Mouse (Mus musculus) hindbrain, postnatal 0 days (tissue): Measurements from ENCODE around the gene Gm20388. TPM values are rescaled to one million over a fixed set of nuclear protein-coding genes. Genes with fewer than 3 reads are reported as not detected.
"Not testable (repeated sequence)": the region's sequence is repeated elsewhere in the genome, so short reads cannot be mapped to it uniquely, and the experiment has no call there.

Experiments used
- ATAC-seq: fragments of 200-750 bp; cut with Nextera tagmentation; 2 replicates; pipeline ENCODE4 v1.8.0; 2017; ENCODE audit warnings: mild to moderate bottlenecking, moderate TSS enrichment, moderate library complexity
- DNase-seq: peaks from one replicate; pipeline ENCODE4 v3.0.0-alpha.2; 2015; ENCODE audit warnings: low spot score
- H3K27ac ChIP-seq: fragments of 300-500 bp; sonication (generic); 2 replicates; pipeline ENCODE4 v1.5.1; 2014; ENCODE audit warnings: mild to moderate bottlenecking
- H3K27me3 ChIP-seq: fragments of 300-500 bp; sonication (generic); 2 replicates; pipeline ENCODE4 v1.6.1; 2014; ENCODE audit warnings: low read length, mixed read lengths; ENCODE audit not compliant: insufficient read depth
- H3K36me3 ChIP-seq: fragments of 300-500 bp; sonication (generic); 2 replicates; pipeline ENCODE4 v1.6.1; 2014; ENCODE audit warnings: low read length, mixed read lengths; ENCODE audit not compliant: insufficient read depth
- H3K4me1 ChIP-seq: fragments of 300-500 bp; sonication (generic); 2 replicates; pipeline ENCODE4 v1.6.1; 2014; ENCODE audit warnings: antibody characterized with exemption, low read length, mixed read lengths; ENCODE audit not compliant: insufficient read depth
- H3K4me2 ChIP-seq: fragments of 300-500 bp; sonication (generic); 2 replicates; pipeline ENCODE4 v1.6.1; 2014; ENCODE audit warnings: low read depth, mild to moderate bottlenecking, low read length, moderate library complexity, mixed read lengths
- H3K4me3 ChIP-seq: fragments of 300-500 bp; sonication (generic); 2 replicates; pipeline ENCODE4 v1.5.1; 2014; ENCODE audit warnings: low read length
- H3K9ac ChIP-seq: fragments of 300-500 bp; sonication (generic); replicated peaks from 2 replicates; pipeline ENCODE4 v1.6.1; 2014; ENCODE audit warnings: mild to moderate bottlenecking, low read length, moderate library complexity, mixed read lengths
- H3K9me3 ChIP-seq: fragments of 300-500 bp; sonication (generic); 2 replicates; pipeline ENCODE4 v1.6.1; 2016; ENCODE audit warnings: low read length, mixed read lengths
- CTCF ChIP-seq: IDR thresholded peaks from 2 replicates; pipeline ENCODE4 v1.5.1; 2016; ENCODE audit warnings: antibody characterized with exemption, control low read depth, low read depth
- WGBS: fragments of 180-500 bp; shearing (Covaris S2); extraction: QIAGEN DNeasy Blood & Tissue Kit; methylation state at CpG from one replicate; pipeline ENCODE4 v1.1.7; 2014; 5-methylcytosine and 5-hydroxymethylcytosine counted together
- polyA plus RNA-seq: library from polyadenylated mRNA; unstranded; fragments of >200 nt; fragmentation: Nextera tagmentation; extraction: Ambion mirVana; gene quantifications from 2 replicates; pipeline ENCODE4 v1.2.1, GENCODE M21; 2015
- total RNA-seq: library from RNA; depleted of rRNA; stranded (reverse); fragments of >200 nt; gene quantifications from 2 replicates; pipeline ENCODE4 v1.2.3, GENCODE M21; 2014

Gm20388 gene
- total and polyA plus RNA-seq, 2 experiments from 2014 or later: 71.3 TPM; not detected in 1

DNA sequence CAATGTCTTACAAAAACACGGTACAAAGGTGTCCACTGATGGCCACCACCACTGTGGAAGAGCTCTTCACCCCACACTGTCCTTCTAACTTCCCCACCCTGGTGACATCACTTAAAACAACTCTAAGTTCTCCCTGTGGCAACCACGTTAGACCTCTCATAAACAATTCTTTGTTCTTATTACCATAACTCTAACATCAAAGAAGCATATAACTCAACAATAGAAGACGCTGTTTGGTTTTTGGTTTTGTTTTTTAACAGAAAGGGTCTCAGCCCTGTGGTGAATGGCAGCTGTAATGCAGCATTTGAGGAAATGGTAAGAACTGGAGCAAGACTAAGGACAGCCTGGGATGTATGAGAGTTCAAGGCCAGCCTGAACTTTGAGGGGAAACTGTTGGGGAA is 3115.3 kb downstream of the Gm20388 start:
- Histone ChIP-seq H3K27me3 (no peaks in the 10 kb centered on the region), H3K9me3 (no peaks in the 10 kb centered on the region), H3K27ac (no peak overlapping the region), H3K4me3 (no peak overlapping the region), H3K4me1 (no peaks in the 10 kb centered on the region), H3K36me3 (no peaks in the 10 kb centered on the region), H3K4me2 (no peak overlapping the region), H3K9ac (no peak overlapping the region)
- TF ChIP-seq CTCF: no peak
- WGBS: 81% methylated on average over 3 of the region's 3 CpGs
- DNase-seq: no peak
- no peak for ATAC-seq

DNA sequence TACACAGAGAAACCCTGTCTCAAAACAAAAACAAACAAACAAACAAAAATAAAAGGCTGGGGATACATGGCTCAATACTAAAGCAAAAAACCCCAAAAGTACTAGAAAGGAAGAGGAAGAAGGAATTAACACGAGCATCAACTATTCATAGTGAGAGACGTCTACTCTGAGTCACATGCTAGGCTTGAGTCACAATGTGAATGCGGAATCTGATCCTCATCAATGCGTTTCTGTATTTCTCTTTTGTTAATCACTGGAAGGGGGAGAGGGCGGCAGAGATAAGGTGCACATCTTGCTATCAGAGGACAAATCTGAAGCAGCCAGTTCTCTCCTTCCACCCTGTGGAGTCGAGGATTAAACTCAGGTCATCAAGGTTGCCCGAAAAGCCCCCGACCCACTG is 3117.1 kb downstream of the Gm20388 start:
- Histone ChIP-seq H3K36me3 (no peaks in the 10 kb centered on the region), H3K4me1 (no peaks in the 10 kb centered on the region), H3K4me3 (no peak overlapping the region), H3K27me3 (no peaks in the 10 kb centered on the region), H3K9me3 (no peaks in the 10 kb centered on the region), H3K27ac (no peak overlapping the region), H3K4me2 (no peak overlapping the region), H3K9ac (no peak overlapping the region)
- ATAC-seq (no peak), DNase-seq (no peak)
- TF ChIP-seq CTCF: no peak
- WGBS: 94% methylated on average over 8 of the region's 8 CpGs

DNA sequence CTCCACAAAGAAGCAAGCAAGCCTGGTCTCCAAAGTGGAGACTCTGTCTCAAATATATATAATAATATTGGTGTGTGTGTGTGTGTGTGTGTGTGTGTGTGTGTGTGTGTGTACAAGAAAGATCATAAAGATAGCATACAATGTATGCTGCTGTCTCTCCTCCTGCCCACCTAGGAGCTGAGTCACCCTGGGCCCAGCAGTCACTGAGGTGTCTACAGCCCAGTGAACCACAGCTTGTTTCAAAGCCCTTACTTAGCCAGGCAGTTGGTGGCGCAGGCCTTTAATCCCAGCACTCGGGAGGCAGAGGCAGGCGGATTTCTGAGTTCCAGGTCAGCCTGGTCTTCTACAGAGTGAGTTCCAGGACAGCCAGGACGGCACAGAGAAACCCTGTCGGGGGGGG is 3119.4 kb downstream of the Gm20388 start:
- not testable (repeated sequence) for H3K4me3 ChIP-seq, H3K9ac ChIP-seq, H3K27me3 ChIP-seq, DNase-seq, H3K4me1 ChIP-seq, H3K4me2 ChIP-seq, H3K36me3 ChIP-seq, ATAC-seq, H3K27ac ChIP-seq, H3K9me3 ChIP-seq
- WGBS: 81% methylated on average over 4 of the region's 5 CpGs

DNA sequence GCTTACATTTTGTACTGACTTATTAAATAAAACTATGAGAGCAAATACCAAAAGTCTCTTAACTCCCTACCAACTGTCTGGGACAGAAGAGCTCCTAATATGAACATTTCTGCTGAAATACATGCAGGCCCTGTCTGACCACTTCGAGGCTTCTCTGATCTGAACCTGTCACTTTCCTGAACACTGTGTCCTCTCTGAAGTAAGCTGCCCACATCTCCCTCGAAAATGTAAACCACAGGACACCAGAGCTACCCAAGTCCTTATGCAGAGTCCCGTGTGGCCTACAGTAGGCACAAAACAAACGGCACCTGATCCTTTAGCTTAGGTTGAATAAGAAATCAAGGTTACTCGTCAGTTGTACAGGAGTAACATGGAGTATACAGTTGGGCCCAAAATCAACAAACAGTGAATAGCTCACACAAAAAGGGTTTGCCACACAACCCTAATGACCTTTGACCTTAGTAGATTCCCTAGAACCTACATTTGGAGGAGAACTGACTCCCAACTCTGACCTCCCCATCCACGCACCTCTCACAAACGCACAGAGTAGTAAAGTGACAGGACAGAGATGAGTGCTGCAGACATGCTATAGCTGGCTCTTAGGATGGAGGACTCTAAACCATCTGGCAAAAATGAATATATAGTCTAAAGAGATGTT is 3120.8 kb downstream of the Gm20388 start:
- no peak for DNase-seq
- TF ChIP-seq CTCF: no peak
- no peak overlapping the region for H3K4me2 ChIP-seq

DNA sequence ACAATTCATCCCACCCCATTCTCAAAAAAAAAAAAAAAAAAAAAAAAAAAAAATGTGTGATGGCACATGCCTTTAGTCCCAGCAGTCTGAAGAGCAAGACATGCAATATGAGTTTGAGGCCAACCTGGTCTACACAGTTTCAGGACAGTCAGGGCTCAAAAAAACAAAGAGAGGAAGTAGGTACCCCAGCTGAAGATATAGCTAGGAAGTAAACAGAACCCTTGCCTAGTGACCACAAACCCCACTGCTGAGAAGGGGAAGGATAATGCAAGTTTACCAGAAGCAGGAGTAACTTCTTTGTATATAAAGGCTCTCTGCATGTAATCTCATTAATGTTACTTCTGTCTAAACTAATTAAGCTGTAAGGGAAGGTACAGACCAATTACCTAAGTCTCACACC is 3122.1 kb downstream of the Gm20388 start:
- no peak for TF ChIP-seq CTCF
- H3K9ac ChIP-seq: no peak overlapping the region
- ATAC-seq (no peak), DNase-seq (no peak)
- H3K4me1 ChIP-seq: no peaks in the 10 kb centered on the region
- H3K27ac ChIP-seq: no peak overlapping the region
- H3K27me3 ChIP-seq: no peaks in the 10 kb centered on the region
- no peak overlapping the region for H3K4me2 ChIP-seq
- H3K36me3 ChIP-seq: no peaks in the 10 kb centered on the region
- no peaks in the 10 kb centered on the region for H3K9me3 ChIP-seq
- no peak overlapping the region for H3K4me3 ChIP-seq

More for the DNA sequence above, 3120.8 kb downstream of the Gm20388 start:
- no peak overlapping the region for H3K9ac ChIP-seq
- WGBS: 84% methylated on average over 7 of the region's 7 CpGs
- no peaks in the 10 kb centered on the region for H3K36me3 ChIP-seq
- H3K4me3 ChIP-seq: no peak overlapping the region
- no peaks in the 10 kb centered on the region for H3K27me3 ChIP-seq
- no peaks in the 10 kb centered on the region for H3K4me1 ChIP-seq
- no peak overlapping the region for H3K27ac ChIP-seq
- H3K9me3 ChIP-seq: no peaks in the 10 kb centered on the region
- no peak for ATAC-seq

DNA sequence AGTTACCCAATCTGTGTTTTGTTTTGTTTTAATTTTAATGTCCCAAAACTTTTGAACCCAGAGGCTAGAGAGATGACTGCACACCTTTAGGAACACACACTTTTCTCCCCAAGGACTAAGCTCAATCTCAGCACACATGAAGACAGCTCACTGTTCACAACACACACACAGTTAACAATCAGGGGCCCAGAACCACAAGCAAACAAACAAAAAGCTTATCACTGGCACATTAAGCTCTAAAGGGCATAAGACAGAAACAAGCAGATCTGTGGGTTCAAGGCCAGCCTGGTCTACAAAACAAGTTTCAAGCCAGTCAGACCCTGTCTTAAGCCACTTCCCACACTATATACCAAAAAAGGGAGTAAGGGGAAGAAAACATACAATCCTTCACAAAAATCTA is 3122.8 kb downstream of the Gm20388 start:
- ATAC-seq (no peak), DNase-seq (no peak)
- Histone ChIP-seq H3K36me3 (no peaks in the 10 kb centered on the region), H3K9ac (no peak overlapping the region), H3K27ac (no peak overlapping the region), H3K27me3 (no peaks in the 10 kb centered on the region), H3K4me2 (no peak overlapping the region), H3K4me3 (no peak overlapping the region), H3K9me3 (no peaks in the 10 kb centered on the region), H3K4me1 (no peaks in the 10 kb centered on the region)
- no peak for TF ChIP-seq CTCF

DNA sequence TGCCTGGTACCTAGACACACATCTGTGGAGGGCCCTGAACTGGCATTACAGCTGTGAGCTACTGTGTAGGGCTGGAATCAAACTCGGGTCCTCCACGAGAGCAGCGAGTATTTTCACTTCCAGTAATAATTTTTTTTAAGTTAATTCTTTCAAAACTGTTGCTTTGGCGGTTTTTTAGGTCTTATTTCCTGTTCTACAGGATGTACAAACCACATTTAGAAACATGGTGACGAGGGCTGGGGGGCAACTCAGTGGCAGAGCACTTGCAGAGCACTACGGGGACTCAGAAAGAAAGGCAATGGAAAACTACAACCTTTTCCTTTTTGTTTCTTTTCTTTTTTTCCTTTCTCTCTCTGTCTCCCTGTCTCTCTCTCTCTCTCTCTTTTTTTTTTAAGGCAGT is 3123.5 kb downstream of the Gm20388 start:
- Histone ChIP-seq H3K4me2 (no peak overlapping the region), H3K4me3 (no peak overlapping the region), H3K27ac (no peak overlapping the region), H3K4me1 (peaks cover 1% of the 10 kb centered on the region; the same call in 1 of the 2 replicates), H3K9me3 (no peaks in the 10 kb centered on the region), H3K9ac (no peak overlapping the region), H3K36me3 (no peaks in the 10 kb centered on the region), H3K27me3 (no peaks in the 10 kb centered on the region)
- 83% methylated on average over 6 of the region's 6 CpGs for WGBS
- DNase-seq (no peak), ATAC-seq (no peak)
- no peak for TF ChIP-seq CTCF
